Comparison of ENCODE assay signal across 25 mouse cellular contexts in genomic region chr19:60845731-60846130, GRCm38 (mm10). TPM values are rescaled to one million over a fixed set of nuclear protein-coding genes. Genes with fewer than 3 reads are reported as not detected.
DNase-seq lines count a peak whose midpoint lies in the region; ATAC-seq lines count a peak whose summit lies in the region.
"Had no signal": no experiment of that assay in that cellular context is flagged by ENCODE, and none has a peak within 500 bp of the region (broad histone marks: within the 10 kb centered on the region; RNA-seq: fewer than 3 reads in every experiment).

No protein-coding gene starts in this region.

- intact Hi-C loops in heart, postnatal 36 days (cut with DNase I): no loop called here

- H3K27ac ChIP-seq in hindbrain, embryonic 11.5 days (ENCODE audit: low read depth, low read length): no peak overlapping the region
- H3K27ac ChIP-seq: embryonic facial prominence, embryonic 10.5 days; embryonic facial prominence, embryonic 12.5 days; forebrain, embryonic 10.5 days; forebrain, embryonic 12.5 days had no signal

- H3K9ac ChIP-seq in hindbrain, embryonic 11.5 days (ENCODE audit: low read depth, low read length): no peak overlapping the region
- H3K9ac ChIP-seq: embryonic facial prominence, embryonic 12.5 days; forebrain, embryonic 12.5 days had no signal

- DNase-seq in adrenal gland, adult 2 months: peak; percentile 24
- DNase-seq in adrenal gland, postnatal 4 days (ENCODE audit: low spot score in 2 of 2): no peak
- DNase-seq in heart, adult 11 months: peak; percentile 16
- DNase-seq in heart, postnatal 36 days: no peak
- DNase-seq in Muller cell, postnatal 12 days (ENCODE audit: inconsistent ontology term): peak; percentile 31
- DNase-seq in spleen, postnatal 14 days (ENCODE audit: low spot score in 2 of 2): no peak
- DNase-seq in hindbrain, embryonic 11.5 days (ENCODE audit: low spot score): no peak
- DNase-seq: adrenal gland, postnatal 10 days; B cell, adult 2 months; cerebellum, adult 11-12 months; cerebellum, adult 2 months; cerebellum, adult 9-10 months; cerebellum, postnatal 10 days; cerebellum, postnatal 25 days had no signal

- H3K9me3 ChIP-seq in hindbrain, embryonic 11.5 days (ENCODE audit: control insufficient read depth, low read length): no peaks in the 10 kb centered on the region
- H3K9me3 ChIP-seq: embryonic facial prominence, embryonic 10.5 days; embryonic facial prominence, embryonic 12.5 days; forebrain, embryonic 10.5 days; forebrain, embryonic 12.5 days; G1E had no signal

- no peaks in the 10 kb centered on the region for H3K27me3 ChIP-seq in hindbrain, embryonic 11.5 days (ENCODE audit: control insufficient read depth, insufficient read depth, low read length)
- H3K27me3 ChIP-seq: CH12.LX; embryonic facial prominence, embryonic 12.5 days; forebrain, embryonic 12.5 days; Patski had no signal

- H3K36me3 ChIP-seq in hindbrain, embryonic 11.5 days (ENCODE audit: control insufficient read depth, insufficient read depth, low read length): no peaks in the 10 kb centered on the region

- H3K4me1 ChIP-seq in hindbrain, embryonic 11.5 days (replicated peaks; ENCODE audit: control insufficient read depth, insufficient read depth, low read length): no peaks in the 10 kb centered on the region
- H3K4me1 ChIP-seq: embryonic facial prominence, embryonic 10.5 days; embryonic facial prominence, embryonic 12.5 days; forebrain, embryonic 10.5 days; forebrain, embryonic 12.5 days had no signal

- no peak for ATAC-seq in hindbrain, embryonic 11.5 days (ENCODE audit: low FRiP score)
- ATAC-seq: activated CD4-positive, CD25-positive, alpha-beta regulatory T cell, adult 4 months; CD4-positive, CD25-positive, alpha-beta regulatory T cell, adult 4 months; forebrain, embryonic 14.5 days; forebrain, embryonic 16.5 days; Patski had no signal

- no peak overlapping the region for H3K4me2 ChIP-seq in hindbrain, embryonic 11.5 days (replicated peaks; ENCODE audit: low read depth, low read length)
- H3K4me2 ChIP-seq: embryonic facial prominence, embryonic 12.5 days; forebrain, embryonic 12.5 days had no signal

- H3K4me3 ChIP-seq in hindbrain, embryonic 11.5 days (ENCODE audit: low read depth, low read length): no peak overlapping the region
- H3K4me3 ChIP-seq: embryonic facial prominence, embryonic 10.5 days; embryonic facial prominence, embryonic 12.5 days; forebrain, embryonic 10.5 days; forebrain, embryonic 12.5 days had no signal

RNA-seq across cellular contexts. Expression of gene Sfxn4, which starts 15.5 kb away (rescaled TPM):
- total RNA-seq in adrenal gland, adult 2 months (2021): 1 to 10 TPM; 4.9 to 6.1 TPM
- 0.91 and 1.7 TPM in 2 replicates for polyA plus RNA-seq in adrenal gland, adult 2 months (2012; rRNA removed)
- 1 to 10 TPM; 6.4 to 6.7 TPM for total RNA-seq in adrenal gland, postnatal 4 days (2021)
- total RNA-seq in heart, postnatal 36 days (2021): 1 to 10 TPM; 7.2 TPM
- 14.6 and 15.4 TPM in 2 replicates for polyA plus RNA-seq in hindbrain, embryonic 11.5 days (2014; fragmentation: Nextera tagmentation; extraction: Ambion mirVana)

RNA-seq across cellular contexts. Expression of gene Prdx3, which starts 28.6 kb away (rescaled TPM):
- total RNA-seq in adrenal gland, adult 2 months (2021): 100 to 1,000 TPM; 730 to 855 TPM
- 540 and 603 TPM in 2 replicates for polyA plus RNA-seq in adrenal gland, adult 2 months (2012; rRNA removed)
- 100 to 1,000 TPM; 367 to 384 TPM for total RNA-seq in adrenal gland, postnatal 4 days (2021)
- total RNA-seq in heart, postnatal 36 days (2021): 100 to 1,000 TPM; 377 to 409 TPM
- polyA plus RNA-seq in hindbrain, embryonic 11.5 days (2014; fragmentation: Nextera tagmentation; extraction: Ambion mirVana): 119 and 121 TPM in 2 replicates

RNA-seq across cellular contexts. Expression of gene Fam45a, which starts 34.3 kb away (rescaled TPM):
- total RNA-seq in adrenal gland, adult 2 months (2021): 10 to 100 TPM; 43.8 to 51.3 TPM
- 1.6 and 1.9 TPM in 2 replicates for polyA plus RNA-seq in adrenal gland, adult 2 months (2012; rRNA removed)
- total RNA-seq in adrenal gland, postnatal 4 days (2021): 10 to 100 TPM; 32.9 to 34.7 TPM
- total RNA-seq in heart, postnatal 36 days (2021): 10 to 100 TPM; 12.5 to 15.6 TPM
- polyA plus RNA-seq in hindbrain, embryonic 11.5 days (2014; fragmentation: Nextera tagmentation; extraction: Ambion mirVana): 38.9 and 46.0 TPM in 2 replicates

RNA-seq across cellular contexts. Expression of gene Grk5, which starts 43.8 kb away (rescaled TPM):
- total RNA-seq in adrenal gland, adult 2 months (2021): 10 to 100 TPM; 16.6 to 36.3 TPM
- polyA plus RNA-seq in adrenal gland, adult 2 months (2012; rRNA removed): 1.2 and 1.5 TPM in 2 replicates
- 10 to 100 TPM; 11.0 to 11.3 TPM for total RNA-seq in adrenal gland, postnatal 4 days (2021)
- 10 to 100 TPM; 20.9 to 29.6 TPM for total RNA-seq in heart, postnatal 36 days (2021)
- polyA plus RNA-seq in hindbrain, embryonic 11.5 days (2014; fragmentation: Nextera tagmentation; extraction: Ambion mirVana): 3.0 and 3.7 TPM in 2 replicates

RNA-seq across cellular contexts. Expression of gene Eif3a, which starts 55.3 kb away (rescaled TPM):
- total RNA-seq in adrenal gland, adult 2 months (2021): 100 to 1,000 TPM; 126 to 169 TPM
- 13.6 and 17.7 TPM in 2 replicates for polyA plus RNA-seq in adrenal gland, adult 2 months (2012; rRNA removed)
- 100 to 1,000 TPM; 168 to 173 TPM for total RNA-seq in adrenal gland, postnatal 4 days (2021)
- total RNA-seq in heart, postnatal 36 days (2021): 100 to 1,000 TPM; 104 to 107 TPM
- polyA plus RNA-seq in hindbrain, embryonic 11.5 days (2014; fragmentation: Nextera tagmentation; extraction: Ambion mirVana): 169 and 184 TPM in 2 replicates

Comparison
In these comparisons a context has a peak if more than half of its experiments do, and no peak if none do; other contexts are left out.
1. DNase-seq: peak in adrenal gland, adult 2 months (single experiment), heart, adult 11 months (single experiment) and Muller cell, postnatal 12 days (single experiment); none in adrenal gland, postnatal 4 days (0 of 2), heart, postnatal 36 days (0 of 2), spleen, postnatal 14 days (0 of 2) and hindbrain, embryonic 11.5 days (single experiment).